Mouse (Mus musculus): ENCODE data around the gene Slc7a6. TPM values are rescaled to one million over a fixed set of nuclear protein-coding genes. Genes with fewer than 3 reads are reported as not detected.

Slc7a6 gene
- 3.1 and 3.7 TPM in 2 replicates for polyA plus RNA-seq (2012)

DNA sequence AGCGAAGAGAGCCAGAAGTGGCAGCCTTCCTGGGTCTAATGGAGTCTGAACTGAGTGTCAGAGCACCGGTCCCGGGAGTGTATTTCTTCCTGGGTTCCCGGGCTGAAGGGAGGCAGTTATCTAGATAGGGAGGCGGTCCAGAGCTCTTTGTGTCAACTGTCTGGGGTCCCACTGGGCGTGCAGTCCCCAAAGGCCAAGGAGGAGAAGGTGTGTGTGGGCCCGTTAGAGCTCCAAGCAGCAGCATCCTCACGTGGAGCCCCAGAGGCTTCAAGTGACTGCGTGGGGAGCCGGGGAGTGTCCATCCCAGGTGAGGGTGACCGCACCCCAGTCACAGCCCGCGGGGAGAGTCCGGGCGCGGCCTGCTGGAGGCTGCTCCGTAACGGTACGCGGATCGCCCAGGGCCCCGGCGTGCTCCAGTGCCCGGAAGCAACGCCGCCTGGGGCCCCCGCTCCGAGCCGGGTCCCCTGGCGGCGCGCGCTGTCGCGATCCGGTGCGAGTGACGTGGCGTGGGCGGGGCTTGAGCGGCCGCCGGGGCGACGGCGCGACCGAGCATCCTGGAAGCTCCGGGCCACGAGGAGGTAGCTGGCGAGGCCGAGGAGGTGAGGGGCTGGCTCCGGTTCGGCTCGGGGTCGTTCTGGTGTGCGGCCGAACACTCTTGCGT, at the start of gene Slc7a6:
Gene Slc7a6 (plus strand): TSS at position 502 of the 661 bp plus-strand sequence.
- no peak for TF ChIP-seq GATA1 (IDR thresholded peaks at IDR 0.05; ENCODE audit: low read length)

DNA sequence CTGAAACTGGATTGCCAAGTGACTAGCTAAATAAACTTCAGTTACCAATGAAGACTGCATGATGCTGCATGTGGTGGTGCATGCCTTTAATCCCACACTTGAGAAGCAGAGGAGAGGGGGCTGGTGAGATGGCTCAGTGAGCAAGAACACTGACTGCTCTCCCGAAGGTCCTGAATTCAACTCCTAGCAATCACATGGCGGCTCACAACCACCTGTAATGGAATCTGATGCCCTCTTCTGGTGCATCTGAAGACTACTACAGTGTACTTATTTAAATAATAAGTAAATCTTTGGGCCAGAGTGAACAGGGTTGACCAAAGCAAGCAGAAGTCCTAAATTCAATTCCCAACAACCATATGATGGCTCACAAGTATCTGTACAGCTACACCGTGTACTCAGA, 45.2 kb upstream of the Slc7a6 start:
- no peak for TF ChIP-seq GATA1 (IDR thresholded peaks at IDR 0.05; ENCODE audit: low read length)

DNA sequence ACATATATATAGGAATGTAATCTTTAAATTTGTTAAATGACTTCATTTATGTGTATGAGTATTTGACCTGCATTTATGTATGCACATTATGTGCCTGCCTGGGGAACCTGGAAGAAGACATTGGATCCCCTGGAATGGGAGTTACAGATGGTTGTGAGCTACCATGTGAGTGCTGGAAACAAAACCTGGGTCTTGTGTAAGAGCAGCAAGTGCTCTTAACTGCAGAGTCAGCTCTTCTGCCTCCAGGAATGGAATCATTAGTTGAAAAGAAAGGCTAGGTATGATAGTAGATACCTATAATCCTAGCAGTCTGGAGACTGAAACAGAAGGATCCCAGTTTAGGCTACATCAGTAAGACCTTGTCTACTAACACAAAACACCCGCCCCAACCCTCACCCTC, 42.6 kb upstream of the Slc7a6 start:
- TF ChIP-seq GATA1 (IDR thresholded peaks at IDR 0.05; ENCODE audit: low read length), result no peak

DNA sequence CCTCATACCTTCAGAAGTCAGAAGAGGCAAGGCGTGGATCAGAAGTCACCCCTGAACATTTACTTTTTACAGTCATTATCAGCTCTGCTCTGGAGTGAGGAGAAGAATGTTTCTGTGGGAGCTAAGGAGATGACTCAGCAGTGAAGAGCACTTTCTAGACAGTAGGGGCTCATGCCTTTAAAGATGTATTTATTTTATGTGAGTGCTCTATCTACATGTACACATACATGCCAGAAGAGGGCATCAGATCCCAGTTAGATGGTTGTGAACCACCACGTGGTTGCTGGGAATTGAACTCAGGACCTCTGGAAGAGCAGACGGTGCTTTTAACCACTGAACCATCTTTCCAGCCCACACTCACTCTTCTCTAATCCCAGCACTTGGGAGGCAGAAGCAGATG, 41.6 kb upstream of the Slc7a6 start:
- TF ChIP-seq GATA1 (IDR thresholded peaks at IDR 0.05; ENCODE audit: low read length), result no peak

DNA sequence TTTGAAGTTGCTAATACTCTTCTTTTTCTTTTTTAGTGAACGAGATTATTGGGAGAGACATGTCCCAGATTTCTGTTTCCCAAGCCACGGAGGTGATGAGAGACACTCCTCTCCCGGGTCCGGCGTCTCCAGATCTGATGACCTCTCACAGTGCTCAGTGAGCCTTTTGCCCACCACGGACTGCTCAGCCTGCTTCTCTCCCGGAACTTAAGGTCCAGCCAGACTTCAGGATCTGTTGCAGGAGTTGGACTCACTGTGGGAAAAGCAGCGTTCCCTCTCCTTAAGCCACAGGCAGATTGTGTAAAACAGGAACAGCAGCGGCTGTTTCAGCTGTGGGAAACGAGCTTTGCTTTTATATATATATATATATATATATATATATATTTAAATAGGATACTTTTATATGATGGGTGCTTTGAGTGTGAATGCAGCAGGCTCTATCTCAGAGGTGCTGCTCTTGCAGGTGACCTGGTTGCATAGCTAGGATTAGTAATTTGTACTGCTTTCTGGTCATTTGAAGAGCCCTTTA, 40.7 kb upstream of the Slc7a6 start:
- no peak for TF ChIP-seq GATA1 (IDR thresholded peaks at IDR 0.05; ENCODE audit: low read length)

DNA sequence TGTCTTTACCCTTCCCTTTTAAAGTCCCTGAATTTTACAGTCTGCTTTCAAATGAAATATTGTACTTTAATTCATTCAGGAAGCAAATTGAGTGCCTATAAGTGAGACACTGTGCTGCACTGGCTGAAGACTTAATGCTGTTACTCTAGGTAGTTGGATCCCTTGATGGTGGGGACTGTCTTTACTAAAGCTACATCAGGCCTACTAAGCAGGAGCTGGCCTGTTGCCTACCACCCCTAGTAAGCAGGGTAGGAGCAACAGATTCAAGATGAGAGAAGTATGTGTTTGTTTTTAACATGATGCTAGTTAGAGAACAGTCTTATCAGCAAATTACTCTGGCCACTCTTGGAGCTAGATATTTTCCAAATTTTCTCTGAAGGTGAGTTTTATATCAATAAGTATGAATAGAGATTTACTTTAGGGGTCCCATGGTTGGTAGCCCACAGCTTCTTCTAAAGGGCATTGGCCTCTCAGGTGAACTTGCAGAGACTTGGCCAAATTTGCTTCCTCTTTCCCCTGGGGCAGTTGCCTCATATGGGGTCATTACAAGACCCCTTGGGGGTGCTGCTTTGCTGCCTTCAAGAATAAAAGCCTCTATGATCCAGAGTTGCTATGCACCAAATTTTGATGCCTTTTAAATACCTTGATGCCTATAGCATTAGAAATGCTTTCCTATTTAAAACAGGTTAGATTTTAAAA, 39.3 kb upstream of the Slc7a6 start:
- no peak for TF ChIP-seq GATA1 (IDR thresholded peaks at IDR 0.05; ENCODE audit: low read length)

DNA sequence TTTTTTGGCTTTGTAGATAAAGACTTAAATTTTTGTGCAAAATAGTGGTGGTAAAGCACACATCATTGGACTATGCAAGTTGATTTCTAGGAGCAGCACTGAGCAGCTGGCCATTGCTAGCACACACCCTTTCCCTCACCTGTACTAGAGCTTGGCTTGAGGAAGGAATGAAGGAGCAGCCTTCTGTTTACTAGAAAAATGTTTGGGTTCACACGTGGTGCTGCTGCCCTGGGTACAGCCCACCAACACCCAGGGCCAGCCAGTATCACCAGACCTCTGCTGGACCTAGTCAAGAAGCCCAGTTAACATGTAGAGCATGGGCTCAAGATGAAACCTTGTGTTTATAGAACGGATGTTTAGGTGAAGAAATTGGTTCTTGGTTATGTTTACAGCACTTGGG, 38.7 kb upstream of the Slc7a6 start:
- no peak for TF ChIP-seq GATA1 (IDR thresholded peaks at IDR 0.05; ENCODE audit: low read length)

DNA sequence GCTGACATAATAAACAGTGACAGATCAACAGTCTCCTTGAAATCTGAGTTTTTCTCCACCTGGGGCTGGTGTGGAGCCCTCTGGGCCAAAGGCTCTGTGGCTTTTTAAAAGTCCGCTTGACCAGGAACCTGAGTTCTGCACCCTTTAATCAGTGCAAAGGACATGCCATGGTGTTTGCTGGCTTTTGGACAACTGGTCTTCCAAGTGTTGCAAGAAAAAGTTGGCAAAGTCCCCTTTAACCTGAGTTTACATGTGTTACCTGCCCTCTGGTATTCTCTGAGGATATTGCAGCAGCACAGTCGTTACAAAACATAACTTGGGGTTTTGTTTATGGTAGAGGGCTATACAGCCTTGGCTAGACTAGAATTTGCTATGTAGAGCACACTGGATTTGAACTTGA, 38.2 kb upstream of the Slc7a6 start:
- no peak for TF ChIP-seq GATA1 (IDR thresholded peaks at IDR 0.05; ENCODE audit: low read length)

DNA sequence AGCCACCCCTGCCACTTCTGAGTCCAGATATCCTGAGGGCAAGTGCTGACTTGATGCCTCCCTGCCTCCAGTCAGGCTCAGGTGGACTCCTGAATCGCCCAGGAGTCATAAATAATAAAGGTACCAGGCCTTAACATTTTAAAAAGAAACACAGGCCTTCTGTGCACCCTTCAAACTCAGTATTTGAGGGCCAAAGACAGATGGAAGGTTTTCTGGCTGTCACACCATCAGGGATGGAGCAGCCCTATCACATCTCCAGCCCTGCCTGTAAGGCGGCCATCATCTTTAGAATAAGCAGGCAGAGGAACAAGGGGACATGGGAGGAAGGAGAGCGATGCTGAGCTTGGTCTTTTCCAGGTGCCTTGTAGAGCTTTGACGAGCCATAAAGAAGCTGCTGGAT, 37.6 kb upstream of the Slc7a6 start:
- TF ChIP-seq GATA1 (IDR thresholded peaks at IDR 0.05; ENCODE audit: low read length), result no peak

DNA sequence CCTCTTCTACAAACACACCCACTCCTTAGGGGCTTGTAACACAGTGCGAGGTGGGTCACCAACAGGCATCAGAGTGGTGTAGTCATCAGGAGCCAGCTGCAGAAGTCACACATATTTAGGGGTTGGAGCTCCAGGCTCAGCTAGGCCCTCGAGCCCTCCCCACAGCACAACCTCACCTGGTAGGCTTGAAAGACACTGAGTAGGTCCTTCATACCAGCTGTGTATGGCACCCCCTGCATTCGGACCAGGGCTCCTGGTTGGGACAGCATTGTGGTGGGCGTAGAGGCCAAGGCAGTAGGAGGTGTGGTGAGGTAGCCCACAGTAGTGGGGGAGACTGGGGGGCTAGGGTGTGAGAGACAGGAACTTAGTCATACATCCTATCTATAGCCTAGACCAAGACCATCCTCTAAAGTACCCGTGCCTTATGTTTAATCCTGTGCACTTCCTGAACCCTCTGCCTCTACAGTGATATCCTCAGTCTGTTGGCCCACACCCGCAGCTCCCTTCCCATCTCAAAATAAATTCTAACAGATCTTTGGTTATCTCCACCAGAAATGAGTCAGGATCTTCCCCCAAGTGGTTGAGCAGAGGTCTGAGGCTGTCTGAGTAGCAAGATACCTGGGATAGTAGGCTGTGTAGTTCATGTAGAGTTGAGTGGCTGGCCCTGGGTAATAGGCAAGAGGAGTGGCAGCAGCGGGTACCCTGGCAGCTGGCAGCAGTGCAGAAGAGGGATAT, 37.0 kb upstream of the Slc7a6 start:
- TF ChIP-seq GATA1 (IDR thresholded peaks at IDR 0.05; ENCODE audit: low read length), result peak; percentile 19

DNA sequence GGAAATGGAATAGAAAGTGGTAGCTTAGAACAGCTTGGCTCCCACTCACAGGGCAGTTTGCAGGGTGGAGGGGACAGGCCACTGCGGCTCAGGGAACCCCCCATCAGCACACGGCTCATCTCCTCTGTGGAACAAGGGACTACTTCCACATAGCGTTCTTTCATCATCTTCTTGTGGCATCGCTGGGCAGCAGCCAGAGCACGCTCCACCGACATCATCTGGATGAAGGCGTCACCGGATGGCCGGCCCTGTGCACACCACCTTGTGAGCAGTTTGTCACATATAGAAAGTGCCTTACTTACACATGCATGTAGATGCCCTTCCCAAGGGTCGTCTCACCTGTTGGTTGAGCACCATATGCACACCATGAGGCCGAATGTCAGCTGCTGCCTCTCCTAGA, 36.3 kb upstream of the Slc7a6 start:
- no peak for TF ChIP-seq GATA1 (IDR thresholded peaks at IDR 0.05; ENCODE audit: low read length)

DNA sequence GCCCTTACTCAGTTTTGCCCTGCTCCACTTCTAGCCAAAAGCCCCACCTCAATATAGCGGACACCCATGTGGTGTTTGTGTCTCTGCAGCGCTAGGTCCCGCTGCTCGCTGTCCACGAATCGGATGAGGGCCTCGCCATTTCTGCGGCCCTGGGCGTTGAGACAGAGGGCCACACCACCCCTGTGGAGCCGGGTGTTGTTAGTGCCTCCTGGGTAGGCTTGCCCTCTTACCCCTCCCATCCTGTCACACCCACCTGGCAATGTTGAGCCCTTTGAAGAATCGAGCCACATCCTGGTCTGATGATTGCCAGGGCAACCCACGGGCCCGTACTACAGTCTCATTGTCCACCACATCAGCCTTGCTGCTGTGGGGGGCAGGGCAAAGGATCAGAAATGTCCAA, 35.1 kb upstream of the Slc7a6 start:
- TF ChIP-seq GATA1 (IDR thresholded peaks at IDR 0.05; ENCODE audit: low read length), result no peak

DNA sequence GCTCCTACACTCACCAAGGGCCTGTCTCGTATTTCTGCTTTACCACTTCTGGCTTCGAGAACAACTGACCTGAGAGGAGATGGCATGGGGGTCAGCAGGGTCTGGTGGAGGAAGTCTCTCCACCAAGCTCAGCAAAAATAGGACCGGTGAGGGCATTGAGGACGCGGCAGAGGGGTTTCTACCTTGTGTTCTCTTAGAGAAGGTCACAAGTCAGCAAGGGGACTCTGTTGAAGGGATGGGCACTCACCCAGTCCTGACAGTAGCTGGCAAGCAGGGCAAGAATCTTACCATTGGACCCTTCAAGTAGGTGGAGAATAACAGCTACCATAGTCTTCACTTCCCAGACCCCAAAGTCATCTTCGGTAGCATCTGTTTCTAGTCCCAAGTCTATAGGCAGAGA, 34.7 kb upstream of the Slc7a6 start:
- TF ChIP-seq GATA1 (IDR thresholded peaks at IDR 0.05; ENCODE audit: low read length), result no peak

DNA sequence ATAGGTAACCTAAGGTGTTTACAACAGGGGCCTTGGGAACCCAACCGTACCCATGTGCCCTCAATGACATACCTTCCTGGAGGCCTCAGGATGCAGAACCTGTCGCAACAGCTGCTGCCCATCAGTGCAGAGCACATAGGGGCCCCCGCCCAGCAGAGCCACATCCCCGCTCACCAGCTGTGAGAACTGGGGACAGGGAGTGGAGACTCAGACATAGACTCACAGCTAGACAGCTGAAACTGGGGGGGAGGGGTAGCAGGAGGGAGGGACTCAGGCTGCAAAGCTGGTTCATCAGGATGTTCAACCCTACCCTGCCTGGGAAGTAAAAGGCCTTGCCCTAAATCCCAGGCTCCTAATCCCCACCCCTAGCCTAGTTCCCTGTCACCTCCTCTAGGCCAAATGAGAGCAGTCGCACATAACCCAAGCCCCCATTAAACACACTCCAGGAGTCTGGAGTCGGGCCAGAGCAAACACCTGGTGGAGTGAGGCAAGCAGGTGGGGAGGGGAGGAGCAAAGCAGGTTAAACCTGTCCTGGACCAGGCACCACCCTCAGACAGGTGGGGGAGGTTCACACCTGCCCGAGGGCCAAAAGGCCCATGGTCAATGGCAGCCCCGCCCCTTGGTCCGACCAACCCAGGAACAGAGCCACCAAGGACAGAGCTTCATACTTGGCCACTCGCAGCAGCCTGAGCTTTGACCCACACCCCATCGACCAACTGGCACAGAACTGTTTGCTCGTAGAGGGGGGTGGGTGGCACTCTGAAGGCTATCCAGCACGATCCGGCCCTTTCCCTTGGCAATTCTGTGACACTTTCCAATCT, 33.7 kb upstream of the Slc7a6 start:
- no peak for TF ChIP-seq GATA1 (IDR thresholded peaks at IDR 0.05; ENCODE audit: low read length)

DNA sequence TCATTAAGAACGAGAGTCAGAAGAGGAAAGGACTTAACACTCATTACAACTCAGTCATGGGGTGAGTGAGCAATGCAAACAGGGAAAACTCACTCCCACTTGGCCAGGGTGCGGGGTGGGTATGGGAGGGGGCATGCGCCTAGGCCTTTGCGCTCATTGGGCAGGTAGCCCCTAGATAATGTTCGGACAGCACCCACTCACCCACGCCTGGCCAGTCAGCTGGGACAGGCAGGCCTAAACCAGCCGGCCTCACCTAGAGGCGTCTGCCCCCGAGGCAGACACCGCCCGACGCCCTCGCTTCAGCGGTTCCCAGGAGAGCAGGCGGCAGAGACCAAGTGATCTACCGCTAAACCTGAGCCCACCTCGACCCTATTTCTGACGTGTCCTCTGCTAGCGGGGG, 33.0 kb upstream of the Slc7a6 start:
- TF ChIP-seq GATA1 (IDR thresholded peaks at IDR 0.05; ENCODE audit: low read length), result no peak
